Mouse (Mus musculus) heart, postnatal 0 days (tissue): ENCODE results near the gene Hist1h3c.

Source experiments
- CTCF ChIP-seq: IDR thresholded peaks from 2 replicates; pipeline ENCODE4 v1.5.1; 2016; ENCODE audit warnings: antibody characterized with exemption, control low read depth, low read depth
- EP300 ChIP-seq: IDR thresholded peaks from 2 replicates; pipeline ENCODE4 v1.6.1; 2016; ENCODE audit warnings: antibody characterized with exemption, low read depth

- TF ChIP-seq CTCF = no peak
- no peak for TF ChIP-seq EP300
Measured at GRCm38 (mm10) chr13:23717176-23717575, 28.2 kb downstream of the Hist1h3c start.
